Mouse (Mus musculus) liver, adult 2 months (tissue): ENCODE measurements around the gene Morc2a. TPM values are rescaled to one million over a fixed set of nuclear protein-coding genes. Genes with fewer than 3 reads are reported as not detected.

Source experiments
- DNase-seq: peaks from one replicate; pipeline ENCODE4 v3.0.0-alpha.2; 2011; ENCODE audit warnings: low read depth, low spot score; ENCODE audit errors: extremely low read depth
- H3K27ac ChIP-seq: fragments of 200-500 bp; replicated peaks from 2 replicates; pipeline ENCODE4 v1.5.1; 2012; ENCODE audit warnings: low read depth, mild to moderate bottlenecking, control low read depth, inconsistent platforms, low read length; ENCODE audit not compliant: insufficient read depth
- H3K27me3 ChIP-seq: fragments of 200-500 bp; 2 replicates; pipeline ENCODE4 v1.6.1; 2012; ENCODE audit warnings: mild to moderate bottlenecking, moderate library complexity, low read length, inconsistent platforms; ENCODE audit not compliant: control insufficient read depth, insufficient read depth
- H3K36me3 ChIP-seq: fragments of 200-500 bp; 2 replicates; pipeline ENCODE4 v1.6.1; 2012; ENCODE audit warnings: low read length, inconsistent platforms; ENCODE audit not compliant: control insufficient read depth, insufficient read depth
- H3K4me1 ChIP-seq: fragments of 200-500 bp; 2 replicates; pipeline ENCODE4 v1.6.1; 2011; ENCODE audit warnings: low read length; ENCODE audit not compliant: control insufficient read depth, insufficient read depth
- H3K4me3 ChIP-seq: fragments of 200-500 bp; 2 replicates; pipeline ENCODE4 v1.5.1; 2011; ENCODE audit warnings: low read depth, mild to moderate bottlenecking, control low read depth, low read length, moderate library complexity; ENCODE audit not compliant: insufficient read depth
- H3K79me2 ChIP-seq: fragments of 200-500 bp; 2 replicates; pipeline ENCODE4 v1.6.1; 2012; ENCODE audit warnings: inconsistent platforms, mild to moderate bottlenecking, low read length, moderate library complexity; ENCODE audit not compliant: control insufficient read depth, insufficient read depth
- H3K9ac ChIP-seq: fragments of 200-500 bp; 2 replicates; pipeline ENCODE4 v1.6.1; 2012; ENCODE audit warnings: low read depth, mild to moderate bottlenecking, control low read depth, inconsistent platforms, low read length
- CTCF ChIP-seq: fragments of 200-500 bp; IDR thresholded peaks from 2 replicates; pipeline ENCODE4 v1.5.1; 2011; ENCODE audit warnings: low read depth, low read length, control low read depth
- POLR2A ChIP-seq: fragments of 200-500 bp; IDR thresholded peaks from 2 replicates; pipeline ENCODE4 v1.6.1; 2011; ENCODE audit warnings: low read length, control low read depth; ENCODE audit not compliant: insufficient read depth; ENCODE audit errors: extremely low read depth
- WGBS: fragments of 180-500 bp; shearing (Covaris S2); methylation state at CpG from one replicate; pipeline ENCODE4 v1.1.7; 2018; 5-methylcytosine and 5-hydroxymethylcytosine counted together
- polyA plus RNA-seq: library from polyadenylated mRNA; depleted of rRNA; stranded (reverse); fragments of >200 nt; gene quantifications from 2 replicates; pipeline ENCODE4 v1.2.3, GENCODE M21; 2012
- total RNA-seq: library from RNA; depleted of rRNA; stranded (reverse); fragments of >200 nt; gene quantifications from 2 replicates; pipeline ENCODE4 v1.2.3, GENCODE M21; 2014

Morc2a gene
- total and polyA plus RNA-seq, 2 experiments: 5.0 to 8.2 TPM

GRCm38 (mm10) chr11:3676423-3676822 lies 27.4 kb downstream of the Morc2a start:
- Histone ChIP-seq H3K79me2 (no peaks in the 10 kb centered on the region), H3K9ac (no peak overlapping the region), H3K27ac (no peak overlapping the region), H3K27me3 (no peaks in the 10 kb centered on the region), H3K36me3 (peaks cover 88% of the 10 kb centered on the region), H3K4me1 (no peaks in the 10 kb centered on the region; the same call in 1 of the 2 replicates), H3K4me3 (no peak overlapping the region)
- WGBS: 80% methylated on average over 5 of the region's 5 CpGs
- TF ChIP-seq CTCF (no peak), POLR2A (no peak)
- DNase-seq: peak; percentile 11

GRCm38 (mm10) chr11:3677204-3677603 lies 28.2 kb downstream of the Morc2a start:
- no peak overlapping the region for H3K9ac ChIP-seq
- H3K36me3 ChIP-seq: peaks cover 84% of the 10 kb centered on the region
- TF ChIP-seq CTCF (no peak), POLR2A (no peak)
- WGBS: 80% methylated on average over 6 of the region's 6 CpGs
- H3K4me1 ChIP-seq: no peaks in the 10 kb centered on the region; the same call in 1 of the 2 replicates
- no peaks in the 10 kb centered on the region for H3K79me2 ChIP-seq
- H3K27me3 ChIP-seq: no peaks in the 10 kb centered on the region
- H3K27ac ChIP-seq: no peak overlapping the region
- DNase-seq: no peak
- no peak overlapping the region for H3K4me3 ChIP-seq

- H3K36me3 ChIP-seq: peaks cover 82% of the 10 kb centered on the region
- WGBS: 98% methylated on average over 3 of the region's 3 CpGs
- H3K79me2 ChIP-seq: no peaks in the 10 kb centered on the region
- H3K4me3 ChIP-seq: no peak overlapping the region
- H3K9ac ChIP-seq: no peak overlapping the region
- DNase-seq: no peak
- no peaks in the 10 kb centered on the region for H3K27me3 ChIP-seq
- no peaks in the 10 kb centered on the region; the same call in 1 of the 2 replicates for H3K4me1 ChIP-seq
- H3K27ac ChIP-seq: no peak overlapping the region
- TF ChIP-seq CTCF (no peak), POLR2A (no peak)
Measured at GRCm38 (mm10) chr11:3679771-3680170, 30.8 kb downstream of the Morc2a start.

GRCm38 (mm10) chr11:3683696-3684095 lies 34.7 kb downstream of the Morc2a start:
- 97% methylated on average over 11 of the region's 11 CpGs for WGBS
- H3K27me3 ChIP-seq: no peaks in the 10 kb centered on the region
- no peak overlapping the region for H3K4me3 ChIP-seq
- H3K4me1 ChIP-seq: no peaks in the 10 kb centered on the region
- H3K36me3 ChIP-seq: peaks cover 83% of the 10 kb centered on the region
- no peak overlapping the region for H3K27ac ChIP-seq
- no peak for DNase-seq
- no peaks in the 10 kb centered on the region for H3K79me2 ChIP-seq
- no peak overlapping the region for H3K9ac ChIP-seq
- TF ChIP-seq CTCF: no peak
- TF ChIP-seq POLR2A: no peak

- no peak for TF ChIP-seq CTCF
- TF ChIP-seq POLR2A: no peak
Measured at GRCm38 (mm10) chr11:3684232-3684631, 35.2 kb downstream of the Morc2a start.

GRCm38 (mm10) chr11:3684723-3685430 lies 35.9 kb downstream of the Morc2a start:
- Histone ChIP-seq H3K4me3 (no peak overlapping the region), H3K27ac (no peak overlapping the region), H3K79me2 (no peaks in the 10 kb centered on the region), H3K27me3 (no peaks in the 10 kb centered on the region), H3K36me3 (peaks cover 79% of the 10 kb centered on the region), H3K4me1 (no peaks in the 10 kb centered on the region), H3K9ac (no peak overlapping the region)
- TF ChIP-seq POLR2A (no peak), CTCF (no peak)
- WGBS: 97% methylated on average over 5 of the region's 5 CpGs
- DNase-seq: no peak

More at GRCm38 (mm10) chr11:3684232-3684631, 35.2 kb downstream of the Morc2a start:
- Histone ChIP-seq H3K27me3 (no peaks in the 10 kb centered on the region), H3K4me3 (no peak overlapping the region), H3K4me1 (no peaks in the 10 kb centered on the region), H3K27ac (no peak overlapping the region), H3K9ac (no peak overlapping the region), H3K79me2 (no peaks in the 10 kb centered on the region), H3K36me3 (peaks cover 82% of the 10 kb centered on the region)
- WGBS: 97% methylated on average over 1 of the region's 1 CpGs
- DNase-seq: no peak
